30 mouse cellular contexts compared by ENCODE assay signal in the genomic region with DNA sequence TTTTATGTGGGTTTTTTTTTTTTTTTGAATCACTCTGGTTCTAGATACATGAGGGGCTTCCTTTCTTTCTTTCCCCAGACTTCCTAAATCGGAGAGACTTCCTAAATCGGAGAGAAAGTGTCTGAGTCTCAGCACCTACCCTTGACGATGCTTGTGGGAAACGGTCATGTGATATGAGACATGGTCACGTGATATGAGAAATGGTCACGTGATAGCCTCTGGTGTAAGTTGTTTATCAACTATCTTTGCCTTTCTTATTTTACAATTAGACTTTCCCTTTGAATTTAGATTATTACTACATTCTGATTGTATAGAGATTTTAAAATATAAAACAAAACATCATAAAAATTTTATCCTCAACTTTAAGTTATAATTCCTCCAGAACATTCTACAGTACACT.
"Had no signal": no experiment of that assay in that cellular context is flagged by ENCODE, and none has a peak within 500 bp of the region (broad histone marks: within the 10 kb centered on the region; RNA-seq: fewer than 3 reads in every experiment).

No protein-coding gene starts in this region.

- H3K4me1 ChIP-seq: heart, embryonic 12.5 days; heart, embryonic 13.5 days; heart, embryonic 15.5 days; hindbrain, embryonic 12.5 days; hindbrain, embryonic 15.5 days; intestine, embryonic 15.5 days; kidney, embryonic 15.5 days had no signal

- H3K4me3 ChIP-seq: heart, embryonic 12.5 days; heart, embryonic 13.5 days; heart, embryonic 15.5 days; hindbrain, embryonic 10.5 days; hindbrain, embryonic 12.5 days; hindbrain, embryonic 13.5 days; hindbrain, embryonic 15.5 days; intestine, embryonic 15.5 days; kidney, embryonic 15.5 days; layer of hippocampus, adult 2 months; left cerebral cortex, adult 2 months had no signal

- H3K4me2 ChIP-seq: heart, embryonic 12.5 days; heart, embryonic 13.5 days; heart, embryonic 15.5 days; hindbrain, embryonic 12.5 days; hindbrain, embryonic 13.5 days; hindbrain, embryonic 14.5 days; hindbrain, embryonic 15.5 days; intestine, embryonic 15.5 days; kidney, embryonic 15.5 days had no signal

- H3K27me3 ChIP-seq: heart, embryonic 12.5 days; heart, embryonic 13.5 days; heart, embryonic 15.5 days; hindbrain, embryonic 12.5 days; hindbrain, embryonic 13.5 days; hindbrain, embryonic 15.5 days; intestine, embryonic 15.5 days; kidney, embryonic 15.5 days had no signal

- DNase-seq: heart, postnatal 10 days; heart, postnatal 14 days; heart, postnatal 36 days; heart, postnatal 4 days; kidney, adult 11 months; kidney, adult 18-20 months; kidney, adult 2 months; kidney, adult 8-10 months; kidney, adult 9 months; kidney, postnatal 10 days; kidney, postnatal 14 days; kidney, postnatal 25 days; kidney, postnatal 36 days; kidney, postnatal 4 days; layer of hippocampus, adult 9-11 months; layer of hippocampus, postnatal 36 days had no signal

- H3K27ac ChIP-seq: heart, embryonic 13.5 days; heart, embryonic 15.5 days; hindbrain, embryonic 10.5 days; hindbrain, embryonic 12.5 days; hindbrain, embryonic 13.5 days; hindbrain, embryonic 14.5 days; hindbrain, embryonic 15.5 days; hindbrain, postnatal 0 days; intestine, embryonic 15.5 days; kidney, embryonic 15.5 days; kidney, postnatal 0 days; layer of hippocampus, adult 2 months; left cerebral cortex, adult 2 months had no signal

- H3K9me3 ChIP-seq: heart, embryonic 12.5 days; heart, embryonic 13.5 days; heart, embryonic 15.5 days; hindbrain, embryonic 10.5 days; hindbrain, embryonic 12.5 days; hindbrain, embryonic 13.5 days; hindbrain, embryonic 15.5 days; intestine, embryonic 15.5 days; kidney, embryonic 15.5 days had no signal

- H3K9ac ChIP-seq: heart, embryonic 12.5 days; heart, embryonic 13.5 days; heart, embryonic 15.5 days; hindbrain, embryonic 12.5 days; hindbrain, embryonic 13.5 days; hindbrain, embryonic 14.5 days; hindbrain, embryonic 15.5 days; intestine, embryonic 15.5 days; kidney, embryonic 15.5 days had no signal

- H3K36me3 ChIP-seq: heart, embryonic 12.5 days; heart, embryonic 13.5 days; heart, embryonic 15.5 days; hindbrain, embryonic 10.5 days; hindbrain, embryonic 12.5 days; hindbrain, embryonic 13.5 days; hindbrain, embryonic 15.5 days; intestine, embryonic 15.5 days; kidney, embryonic 15.5 days had no signal
